Mouse (Mus musculus) MEL (cell line): ENCODE measurements around the gene Ptpru. TPM values are rescaled to one million over a fixed set of nuclear protein-coding genes. Genes with fewer than 3 reads are reported as not detected.

Experiments
- DNase-seq: peaks from one replicate; pipeline ENCODE4 v3.0.0; 2011; ENCODE audit warnings: low read depth, low spot score
- H3K27ac ChIP-seq: 2 replicates; pipeline ENCODE4 v1.5.1; 2012; ENCODE audit warnings: low read depth, mild to moderate bottlenecking, control low read depth, low read length, moderate library complexity; ENCODE audit not compliant: control insufficient read depth
- H3K27me3 ChIP-seq, 2 experiments: fragments of 150-350 bp in 1 of 2; sonication (generic) in 1 of 2; 2 replicates each; pipeline ENCODE4 v1.6.1; 2012; ENCODE audit warnings: low read length in 2 of 2, mild to moderate bottlenecking in 2 of 2, improper control_type of control experiment in 1 of 2, moderate library complexity in 1 of 2; ENCODE audit not compliant: insufficient read depth in 2 of 2, control insufficient read depth in 1 of 2
- H3K36me3 ChIP-seq, 2 experiments: 2 replicates each; pipeline ENCODE4 v1.6.1; 2012 to 2014; ENCODE audit warnings: low read length in 2 of 2, improper control_type of control experiment in 1 of 2, inconsistent platforms in 1 of 2, mild to moderate bottlenecking in 1 of 2; ENCODE audit not compliant: insufficient read depth in 2 of 2, control insufficient read depth in 1 of 2
- H3K4me1 ChIP-seq, 2 experiments: fragments of 150-350 bp in 1 of 2; sonication (generic) in 1 of 2; 2 replicates each; pipeline ENCODE4 v1.6.1; 2012; ENCODE audit warnings: low read length in 2 of 2, improper control_type of control experiment in 1 of 2, mild to moderate bottlenecking in 1 of 2; ENCODE audit not compliant: insufficient read depth in 2 of 2, control insufficient read depth in 1 of 2
- H3K4me3 ChIP-seq, 2 experiments: fragments of 150-350 bp in 1 of 2; sonication (generic) in 1 of 2; 2 replicates each; pipeline ENCODE4 v1.5.1; 2012; ENCODE audit warnings: low read depth in 2 of 2, low read length in 2 of 2, mild to moderate bottlenecking in 2 of 2, moderate library complexity in 2 of 2, control low read depth in 1 of 2, improper control_type of control experiment in 1 of 2; ENCODE audit not compliant: control insufficient read depth in 1 of 2, insufficient read depth in 1 of 2
- H3K79me2 ChIP-seq: 2 replicates; pipeline ENCODE4 v1.6.1; 2012; ENCODE audit warnings: mild to moderate bottlenecking, low read length, moderate library complexity; ENCODE audit not compliant: control insufficient read depth, poor library complexity, insufficient read depth
- H3K9ac ChIP-seq: 2 replicates; pipeline ENCODE4 v1.6.1; 2012; ENCODE audit warnings: low read depth, mild to moderate bottlenecking, control low read depth, low read length, moderate library complexity; ENCODE audit not compliant: control insufficient read depth, poor library complexity, severe bottlenecking
- H3K9me3 ChIP-seq: fragments of 150-350 bp; sonication (generic); replicated peaks from 2 replicates; pipeline ENCODE4 v1.6.1; 2012; ENCODE audit warnings: mild to moderate bottlenecking, low read length, improper control_type of control experiment, moderate library complexity; ENCODE audit not compliant: insufficient read depth
- CHD1 ChIP-seq: IDR thresholded peaks from 2 replicates; pipeline ENCODE4 v1.6.1; 2012; ENCODE audit warnings: low read depth, mild to moderate bottlenecking, inconsistent platforms, low read length, improper control_type of control experiment
- E2F4 ChIP-seq: IDR thresholded peaks from 2 replicates; pipeline ENCODE4 v1.6.1; 2011; ENCODE audit warnings: low read depth, low read length, improper control_type of control experiment, borderline replicate concordance
- ELF1 ChIP-seq: IDR thresholded peaks from 2 replicates; pipeline ENCODE4 v1.6.1; 2014; ENCODE audit warnings: low read depth, mild to moderate bottlenecking, inconsistent platforms, low read length, improper control_type of control experiment, moderate library complexity
- GABPA ChIP-seq: IDR thresholded peaks from 2 replicates; pipeline ENCODE4 v1.6.1; 2012; ENCODE audit warnings: low read depth, mild to moderate bottlenecking, inconsistent platforms, low read length, improper control_type of control experiment, moderate library complexity
- GATA1 ChIP-seq: IDR thresholded peaks from 2 replicates; pipeline ENCODE4 v1.6.1; 2011; ENCODE audit warnings: low read depth, low read length, improper control_type of control experiment
- HCFC1 ChIP-seq: IDR thresholded peaks from 2 replicates; pipeline ENCODE4 v1.6.1; 2012; ENCODE audit warnings: low read depth, mild to moderate bottlenecking, inconsistent platforms, low read length, improper control_type of control experiment, moderate library complexity
- KAT2A ChIP-seq: conservative IDR thresholded peaks from 2 replicates; pipeline ENCODE4 v1.6.1; 2012; ENCODE audit warnings: low read depth, low read length, improper control_type of control experiment, inconsistent platforms
- MAX ChIP-seq: IDR thresholded peaks from 2 replicates; pipeline ENCODE4 v1.6.1; 2011; ENCODE audit warnings: low read length, improper control_type of control experiment
- MEF2A ChIP-seq: IDR thresholded peaks from 2 replicates; pipeline ENCODE4 v1.6.1; 2014; ENCODE audit warnings: low read depth, mild to moderate bottlenecking, inconsistent platforms, low read length, improper control_type of control experiment; ENCODE audit not compliant: poor library complexity, insufficient replicate concordance, severe bottlenecking; ENCODE audit errors: extremely low read depth
- MXI1 ChIP-seq: IDR thresholded peaks from 2 replicates; pipeline ENCODE4 v1.6.1; 2011; ENCODE audit warnings: mild to moderate bottlenecking, low read depth, low read length, improper control_type of control experiment
- MYB ChIP-seq: IDR thresholded peaks from 2 replicates; pipeline ENCODE4 v1.6.1; 2011; ENCODE audit warnings: mild to moderate bottlenecking, low read depth, low read length, improper control_type of control experiment
- MYC ChIP-seq: IDR thresholded peaks from 2 replicates; pipeline ENCODE4 v1.6.1; 2011; ENCODE audit warnings: low read depth, mild to moderate bottlenecking, low read length, improper control_type of control experiment, moderate library complexity
- NELFE ChIP-seq: IDR thresholded peaks from 2 replicates; pipeline ENCODE4 v1.6.1; 2011; ENCODE audit warnings: low read depth, low read length, improper control_type of control experiment
- POLR2A ChIP-seq, 2 experiments: IDR thresholded peaks; 2 replicates each; pipeline ENCODE4 v1.6.1; 2011 to 2012; ENCODE audit warnings: low read length in 2 of 2, mild to moderate bottlenecking in 2 of 2, control low read depth in 1 of 2, improper control_type of control experiment in 1 of 2, low read depth in 1 of 2, moderate library complexity in 1 of 2; ENCODE audit not compliant: control insufficient read depth in 1 of 2, insufficient read depth in 1 of 2, poor library complexity in 1 of 2
- POLR2AphosphoS5 ChIP-seq: IDR thresholded peaks from 2 replicates; pipeline ENCODE4 v1.6.1; 2012; ENCODE audit warnings: low read depth, borderline replicate concordance, mild to moderate bottlenecking, inconsistent platforms, low read length, moderate library complexity, mixed read lengths
- RCOR1 ChIP-seq: IDR thresholded peaks from 2 replicates; pipeline ENCODE4 v1.6.1; 2012; ENCODE audit warnings: low read depth, mild to moderate bottlenecking, inconsistent platforms, low read length, improper control_type of control experiment
- SMC3 ChIP-seq: IDR thresholded peaks from 2 replicates; pipeline ENCODE4 v1.6.1; 2011; ENCODE audit warnings: low read depth, low read length, improper control_type of control experiment
- UBTF ChIP-seq: IDR thresholded peaks from 2 replicates; pipeline ENCODE4 v1.6.1; 2012; ENCODE audit warnings: low read depth, mild to moderate bottlenecking, inconsistent platforms, low read length, improper control_type of control experiment, moderate library complexity, borderline replicate concordance; ENCODE audit not compliant: insufficient read depth
- USF1 ChIP-seq: IDR thresholded peaks from 2 replicates; pipeline ENCODE4 v1.6.1; 2014; ENCODE audit warnings: low read depth, mild to moderate bottlenecking, inconsistent platforms, low read length, improper control_type of control experiment, moderate library complexity
- ZC3H11A ChIP-seq: IDR thresholded peaks from 2 replicates; pipeline ENCODE4 v1.6.1; 2012; ENCODE audit warnings: low read depth, mild to moderate bottlenecking, inconsistent platforms, low read length, improper control_type of control experiment
- ZMIZ1 ChIP-seq: IDR thresholded peaks from 2 replicates; pipeline ENCODE4 v1.6.1; 2012; ENCODE audit warnings: low read depth, mild to moderate bottlenecking, inconsistent platforms, low read length, improper control_type of control experiment, moderate library complexity
- polyA plus RNA-seq, 2 experiments: library from polyadenylated mRNA; stranded (reverse) in 1 of 2; unstranded in 1 of 2; fragments of >175 nt in 1 of 2; fragments of >200 nt in 1 of 2; gene quantifications; 2 replicates each; pipeline versions ENCODE4 v1.2.1 to v1.2.4; 2012; ENCODE audit warnings: low replicate concordance in 2 of 2, low read depth in 1 of 2; ENCODE audit not compliant: insufficient read length in 2 of 2, insufficient read depth in 1 of 2, missing spikeins in 1 of 2
- total RNA-seq: library from RNA; depleted of rRNA; stranded (reverse); fragments of 300-350 nt; gene quantifications from 2 replicates; pipeline ENCODE4 v1.2.3, GENCODE M21; 2012

The Ptpru gene
- total and polyA plus RNA-seq, 3 experiments, result 3.4 to 6.8 TPM; not detected in 1

DNA sequence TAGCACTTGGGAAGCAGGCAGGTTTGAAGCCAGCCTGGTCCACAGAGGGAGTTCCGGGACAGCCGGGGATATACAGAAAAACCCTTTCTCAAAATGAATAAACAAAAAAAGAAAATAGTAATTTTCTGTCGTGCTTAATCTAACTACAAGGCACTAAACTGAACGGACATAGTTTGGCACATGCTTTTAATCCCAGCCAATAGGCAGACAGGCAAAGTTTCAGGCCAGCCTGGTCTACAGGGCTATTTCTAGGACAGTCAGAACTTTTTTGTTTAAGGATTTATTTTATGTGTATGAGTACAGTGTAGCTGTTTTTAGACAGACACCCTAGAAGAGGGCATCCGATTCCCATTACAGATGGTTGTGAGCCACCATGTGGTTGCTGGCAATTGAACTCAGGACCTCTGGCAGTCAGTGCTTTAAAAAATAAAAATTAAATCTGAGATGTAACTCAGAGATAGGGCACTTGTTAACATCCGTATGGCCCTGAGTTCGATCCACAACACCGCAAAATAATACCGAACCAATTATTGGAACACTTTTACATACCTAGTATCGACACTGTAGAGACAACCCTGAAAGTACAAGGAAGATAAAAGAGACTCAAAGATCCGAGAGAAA lies 34.7 kb upstream of the Ptpru start:
- Histone ChIP-seq H3K36me3 (peaks cover 2 to 43% of the 10 kb centered on the region in 2 experiments; a peak in 3 of 4 replicates), H3K79me2 (peaks cover 48% of the 10 kb centered on the region), H3K9me3 (no peaks in the 10 kb centered on the region), H3K27ac (peak overlapping the region; percentile 98), H3K4me3 (peak overlapping the region; percentile 86 to 91), H3K27me3 (no peaks in the 10 kb centered on the region), H3K4me1 (peaks cover 18 to 30% of the 10 kb centered on the region in 2 experiments), H3K9ac (peak overlapping the region; percentile 98)
- no peak for DNase-seq
- TF ChIP-seq GATA1, result 0 out of 2 replicates have a peak, but pooled peaks have one; percentile 12
- no peak; the same call in 1 of the 2 replicates for TF ChIP-seq POLR2AphosphoS5
- no peak for TF ChIP-seq POLR2A (IDR thresholded peaks at IDR 0.05; ENCODE audit: control insufficient read depth in 1 of 2, insufficient read depth in 1 of 2, low read depth in 1 of 2, low read length in 2 of 2, poor library complexity in 1 of 2)
- TF ChIP-seq MXI1, result no peak; the same call in none of the 2 replicates
- TF ChIP-seq MAX, result peak; percentile 47
- no peak for TF ChIP-seq MYB
- TF ChIP-seq MYC, result peak; percentile 82
- no peak for TF ChIP-seq KAT2A
- no peak for TF ChIP-seq HCFC1
- no peak for TF ChIP-seq RCOR1
- TF ChIP-seq E2F4, result no peak
- peak; percentile 4; the same call in 1 of the 2 replicates for TF ChIP-seq SMC3
- TF ChIP-seq NELFE, result no peak
- peak; percentile 92 for TF ChIP-seq CHD1
- TF ChIP-seq USF1, result no peak
- TF ChIP-seq UBTF, result no peak
- TF ChIP-seq ZMIZ1, result peak; percentile 76; the same call in 1 of the 2 replicates
- TF ChIP-seq GABPA, result no peak
- TF ChIP-seq ELF1, result no peak

DNA sequence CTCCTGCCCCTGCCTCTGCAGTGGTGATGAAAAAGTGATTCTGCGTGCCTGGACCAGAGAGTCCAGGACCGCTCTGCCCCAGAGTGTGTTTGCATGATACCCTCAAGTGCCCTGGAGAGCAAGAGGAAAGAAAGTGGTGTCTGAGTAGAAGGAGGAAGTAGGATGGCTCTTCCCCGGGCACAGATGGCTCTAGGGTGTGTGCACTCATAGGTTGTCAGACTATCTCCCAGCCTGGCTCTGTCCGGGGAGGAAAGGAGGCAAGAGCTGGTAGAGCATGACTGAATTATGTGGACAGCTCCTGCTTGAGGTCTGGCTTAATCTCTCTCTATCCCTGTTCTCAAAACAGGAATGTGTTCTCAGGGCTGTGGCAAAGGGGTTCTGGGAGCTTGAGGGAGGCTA lies 23.3 kb upstream of the Ptpru start:
- DNase-seq, result peak; percentile 61

More for the DNA sequence above, 23.3 kb upstream of the Ptpru start:
- TF ChIP-seq HCFC1 (no peak), UBTF (no peak), MXI1 (0 out of 2 replicates have a peak, but pooled peaks have one; percentile 8), ZC3H11A (no peak), POLR2A (IDR thresholded peaks at IDR 0.05; ENCODE audit: control insufficient read depth in 1 of 2, insufficient read depth in 1 of 2, low read depth in 1 of 2, low read length in 2 of 2, poor library complexity in 1 of 2) (no peak), MEF2A (no peak)
- no peaks in the 10 kb centered on the region; a peak in 1 of 4 replicates for H3K36me3 ChIP-seq
- peaks cover 0 to 10% of the 10 kb centered on the region in 2 experiments; a peak in 2 of 4 replicates for H3K4me1 ChIP-seq
- no peak overlapping the region for H3K9ac ChIP-seq
- no peaks in the 10 kb centered on the region for H3K9me3 ChIP-seq
- H3K27ac ChIP-seq, result peak overlapping the region; percentile 17; the same call in 1 of the 2 replicates
- no peaks in the 10 kb centered on the region for H3K27me3 ChIP-seq
- H3K4me3 ChIP-seq, result no peak overlapping the region
- H3K79me2 ChIP-seq, result no peaks in the 10 kb centered on the region
